Mouse (Mus musculus) forebrain, embryonic 16.5 days (tissue): ENCODE measurements around the gene Mucl2. TPM values are rescaled to one million over a fixed set of nuclear protein-coding genes. Genes with fewer than 3 reads are reported as not detected.
"Not testable (repeated sequence)": the region's sequence is repeated elsewhere in the genome, so short reads cannot be mapped to it uniquely, and the experiment has no call there.

Experiments
- ATAC-seq: fragments of 200-750 bp; cut with Nextera tagmentation; 2 replicates; pipeline ENCODE4 v1.8.0; 2017; ENCODE audit warnings: mild to moderate bottlenecking, moderate library complexity
- H3K27ac ChIP-seq: fragments of 300-500 bp; sonication (generic); 2 replicates; pipeline ENCODE4 v1.5.1; 2014; ENCODE audit warnings: low read length, control low read depth
- H3K27me3 ChIP-seq: fragments of 300-500 bp; sonication (generic); replicated peaks from 2 replicates; pipeline ENCODE4 v1.6.1; 2014; ENCODE audit warnings: low read length; ENCODE audit not compliant: control insufficient read depth, insufficient read depth
- H3K36me3 ChIP-seq: fragments of 300-500 bp; sonication (generic); 2 replicates; pipeline ENCODE4 v1.6.1; 2014; ENCODE audit not compliant: control insufficient read depth, insufficient read depth
- H3K4me1 ChIP-seq: fragments of 300-500 bp; sonication (generic); replicated peaks from 2 replicates; pipeline ENCODE4 v1.6.1; 2014; ENCODE audit warnings: low read length; ENCODE audit not compliant: control insufficient read depth, insufficient read depth
- H3K4me2 ChIP-seq: fragments of 300-500 bp; sonication (generic); 2 replicates; pipeline ENCODE4 v1.6.1; 2014; ENCODE audit warnings: mild to moderate bottlenecking, low read length, control low read depth
- H3K4me3 ChIP-seq: fragments of 300-500 bp; sonication (generic); replicated peaks from 2 replicates; pipeline ENCODE4 v1.5.1; 2014; ENCODE audit warnings: mild to moderate bottlenecking, low read length, control low read depth
- H3K9ac ChIP-seq: fragments of 300-500 bp; sonication (generic); replicated peaks from 2 replicates; pipeline ENCODE4 v1.6.1; 2014; ENCODE audit warnings: low read depth, low read length, control low read depth
- H3K9me3 ChIP-seq: fragments of 300-500 bp; sonication (generic); 2 replicates; pipeline ENCODE4 v1.6.1; 2016; ENCODE audit warnings: low read length; ENCODE audit not compliant: control insufficient read depth
- WGBS: fragments of 180-500 bp; shearing (Covaris S2); extraction: QIAGEN DNeasy Blood & Tissue Kit; methylation state at CpG from one replicate; pipeline ENCODE4 v1.1.7; 2014; 5-methylcytosine and 5-hydroxymethylcytosine counted together
- microRNA-seq: library from miRNA; unstranded; fragments of <30 nt; microRNA quantifications from one replicate; pipeline ENCODE4, GENCODE M21; 2017
- polyA plus RNA-seq: library from polyadenylated mRNA; unstranded; fragments of >200 nt; fragmentation: Nextera tagmentation; extraction: Ambion mirVana; gene quantifications from 2 replicates; pipeline ENCODE4 v1.2.1, GENCODE M21; 2015

Mucl2 gene
- polyA plus RNA-seq: not detected in 2 replicates

GRCm38 (mm10) chr15:103899212-103899611, at the start of gene Mucl2:
Gene Mucl2 (minus strand): TSS chr15:103899312.
- 73% methylated on average over 1 of the region's 1 CpGs for WGBS

GRCm38 (mm10) chr15:103913061-103913460, 13.9 kb upstream of the Mucl2 start:
- not testable (repeated sequence) for ATAC-seq, H3K4me2 ChIP-seq, H3K4me3 ChIP-seq, H3K9ac ChIP-seq, H3K4me1 ChIP-seq, H3K27me3 ChIP-seq, H3K9me3 ChIP-seq, H3K27ac ChIP-seq, H3K36me3 ChIP-seq
- 38% methylated on average over 1 of the region's 1 CpGs for WGBS

More at GRCm38 (mm10) chr15:103899212-103899611, at the start of gene Mucl2:
- H3K9ac ChIP-seq: no peak within 1 kb of the TSS
- H3K4me3 ChIP-seq: no peak within 1 kb of the TSS
- ATAC-seq: no peak
- H3K4me2 ChIP-seq: no peak within 1 kb of the TSS
- H3K27ac ChIP-seq: no peak within 1 kb of the TSS
- no peaks in the 10 kb centered on the region for H3K4me1 ChIP-seq
- H3K27me3 ChIP-seq: no peaks in the 10 kb centered on the region
- no peaks in the 10 kb centered on the region for H3K9me3 ChIP-seq
- no peaks in the 10 kb centered on the region for H3K36me3 ChIP-seq

Small RNAs within 50 kb of the gene (microRNA-seq; reads per million reads assigned to microRNA genes)
- gene Gm22852: not detected

Other genes starting within 250 kb of the Mucl2 start
- not detected in 2 replicates for gene Mucl1, start 143.8 kb downstream of the Mucl2 start, polyA plus RNA-seq